Mouse (Mus musculus): ENCODE data around the gene Kirrel3.

The Kirrel3 gene

GRCm38 (mm10) chr9:34752076-34752800 is 266.5 kb downstream of the Kirrel3 start:
- DNase-seq (ENCODE audit: low read depth, low spot score) = no peak

- peak; percentile 3 for DNase-seq (ENCODE audit: low read depth, low spot score)
Observed at GRCm38 (mm10) chr9:34752801-34753170, 267.1 kb downstream of the Kirrel3 start.

GRCm38 (mm10) chr9:34753891-34754290 is 268.2 kb downstream of the Kirrel3 start:
- no peak for DNase-seq (ENCODE audit: low read depth, low spot score)

- DNase-seq (ENCODE audit: low read depth, low spot score) = no peak
Observed at GRCm38 (mm10) chr9:34754523-34755097, 268.9 kb downstream of the Kirrel3 start.

GRCm38 (mm10) chr9:34756055-34756454 is 270.4 kb downstream of the Kirrel3 start:
- DNase-seq (ENCODE audit: low read depth, low spot score) = no peak

GRCm38 (mm10) chr9:34758925-34759324 is 273.2 kb downstream of the Kirrel3 start:
- no peak for DNase-seq (ENCODE audit: low read depth, low spot score)

- DNase-seq (ENCODE audit: low read depth, low spot score) = no peak
Observed at GRCm38 (mm10) chr9:34760521-34760920, 274.8 kb downstream of the Kirrel3 start.

GRCm38 (mm10) chr9:34766792-34767623 is 281.3 kb downstream of the Kirrel3 start:
- no peak for DNase-seq (ENCODE audit: low read depth, low spot score)

- no peak for DNase-seq (ENCODE audit: low read depth, low spot score)
Observed at GRCm38 (mm10) chr9:34768961-34769360, 283.3 kb downstream of the Kirrel3 start.

GRCm38 (mm10) chr9:34770951-34771350 is 285.3 kb downstream of the Kirrel3 start:
- no peak for DNase-seq (ENCODE audit: low read depth, low spot score)

- no peak for DNase-seq (ENCODE audit: low read depth, low spot score)
Observed at GRCm38 (mm10) chr9:34771401-34771800, 285.7 kb downstream of the Kirrel3 start.

- DNase-seq (ENCODE audit: low read depth, low spot score) = no peak
Observed at GRCm38 (mm10) chr9:34772022-34772437, 286.3 kb downstream of the Kirrel3 start.

- no peak for DNase-seq (ENCODE audit: low read depth, low spot score)
Observed at GRCm38 (mm10) chr9:34781356-34781755, 295.7 kb downstream of the Kirrel3 start.

- DNase-seq (ENCODE audit: low read depth, low spot score) = no peak
Observed at GRCm38 (mm10) chr9:34787915-34788314, 302.2 kb downstream of the Kirrel3 start.

- peak; percentile 5 for DNase-seq (ENCODE audit: low read depth, low spot score)
Observed at GRCm38 (mm10) chr9:34795226-34795625, 309.5 kb downstream of the Kirrel3 start.

- peak; percentile 24 for DNase-seq (ENCODE audit: low read depth, low spot score)
Observed at GRCm38 (mm10) chr9:34797688-34798339, 312.1 kb downstream of the Kirrel3 start.

GRCm38 (mm10) chr9:34801662-34802061 is 316.0 kb downstream of the Kirrel3 start:
- no peak for DNase-seq (ENCODE audit: low read depth, low spot score)

GRCm38 (mm10) chr9:34806854-34807253 is 321.2 kb downstream of the Kirrel3 start:
- DNase-seq (ENCODE audit: low read depth, low spot score) = no peak

- DNase-seq (ENCODE audit: low read depth, low spot score) = no peak
Observed at GRCm38 (mm10) chr9:34809993-34810513, 324.4 kb downstream of the Kirrel3 start.

- no peak for DNase-seq (ENCODE audit: low read depth, low spot score)
Observed at GRCm38 (mm10) chr9:34818325-34818976, 332.8 kb downstream of the Kirrel3 start.
